Mouse (Mus musculus): Measurements from ENCODE around the gene Idh3g.

The Idh3g gene

GRCm38 (mm10) chrX:73786364-73787224 lies at the start of gene Idh3g, which contains the start of gene Ssr4:
Gene Idh3g, minus strand, starts transcription at chrX:73786897.
Gene Ssr4, plus strand, starts transcription at chrX:73787028.
- DNase-seq (ENCODE audit: low read depth, low spot score), result peak; percentile 84

- DNase-seq (ENCODE audit: low read depth, low spot score), result no peak
Measured at GRCm38 (mm10) chrX:73835731-73836130, 49.0 kb upstream of the Idh3g start.

- DNase-seq (ENCODE audit: low read depth, low spot score), result peak; percentile 50
Measured at GRCm38 (mm10) chrX:73824185-73825151, 37.8 kb upstream of the Idh3g start, which contains the start of gene Pdzd4. Gene Pdzd4, minus strand, starts transcription at chrX:73824969.

GRCm38 (mm10) chrX:73823747-73824146 lies 37.0 kb upstream of the Idh3g start:
- DNase-seq (ENCODE audit: low read depth, low spot score), result no peak

GRCm38 (mm10) chrX:73816596-73817314 lies 30.1 kb upstream of the Idh3g start:
- DNase-seq (ENCODE audit: low read depth, low spot score), result no peak

GRCm38 (mm10) chrX:73815072-73815471 lies 28.4 kb upstream of the Idh3g start:
- no peak for DNase-seq (ENCODE audit: low read depth, low spot score)

- no peak for DNase-seq (ENCODE audit: low read depth, low spot score)
Measured at GRCm38 (mm10) chrX:73805814-73806213, 19.1 kb upstream of the Idh3g start.

GRCm38 (mm10) chrX:73798502-73798901 lies 11.8 kb upstream of the Idh3g start:
- peak; percentile 29 for DNase-seq (ENCODE audit: low read depth, low spot score)

- no peak for DNase-seq (ENCODE audit: low read depth, low spot score)
Measured at GRCm38 (mm10) chrX:73797511-73797910, 10.8 kb upstream of the Idh3g start.

GRCm38 (mm10) chrX:73793505-73793904 lies 6.8 kb upstream of the Idh3g start:
- DNase-seq (ENCODE audit: low read depth, low spot score), result no peak

- DNase-seq (ENCODE audit: low read depth, low spot score), result no peak
Measured at GRCm38 (mm10) chrX:73793039-73793438, 6.3 kb upstream of the Idh3g start.

- DNase-seq (ENCODE audit: low read depth, low spot score), result no peak
Measured at GRCm38 (mm10) chrX:73788501-73788900, 1.8 kb upstream of the Idh3g start.

- DNase-seq (ENCODE audit: low read depth, low spot score), result no peak
Measured at GRCm38 (mm10) chrX:73787225-73787558, 495 bp upstream of the Idh3g start.

- no peak for DNase-seq (ENCODE audit: low read depth, low spot score)
Measured at GRCm38 (mm10) chrX:73785666-73786065, 1.0 kb downstream of the Idh3g start.

- no peak for DNase-seq (ENCODE audit: low read depth, low spot score)
Measured at GRCm38 (mm10) chrX:73782227-73782626, 4.5 kb downstream of the Idh3g start.

GRCm38 (mm10) chrX:73774802-73775483 lies 11.8 kb downstream of the Idh3g start:
- no peak for DNase-seq (ENCODE audit: low read depth, low spot score)

GRCm38 (mm10) chrX:73774168-73774760 lies 12.4 kb downstream of the Idh3g start, which contains the start of gene Srpk3:
Gene Srpk3, plus strand, starts transcription at chrX:73774405.
- peak; percentile 13 for DNase-seq (ENCODE audit: low read depth, low spot score)

GRCm38 (mm10) chrX:73767267-73767666 lies 19.4 kb downstream of the Idh3g start:
- DNase-seq (ENCODE audit: low read depth, low spot score), result no peak

- no peak for DNase-seq (ENCODE audit: low read depth, low spot score)
Measured at GRCm38 (mm10) chrX:73765311-73765710, 21.4 kb downstream of the Idh3g start.

- DNase-seq (ENCODE audit: low read depth, low spot score), result no peak
Measured at GRCm38 (mm10) chrX:73758611-73759290, 27.9 kb downstream of the Idh3g start.
